Mouse (Mus musculus) brain, embryonic 14.5 days (tissue): Measurements from ENCODE around the gene Oxt. TPM values are rescaled to one million over a fixed set of nuclear protein-coding genes. Genes with fewer than 3 reads are reported as not detected.

Experiments used
- DNase-seq: peaks from one replicate; pipeline ENCODE4 v3.0.0-alpha.2; 2011; ENCODE audit warnings: low read depth
- CTCF ChIP-seq: fragments of 200-500 bp; IDR thresholded peaks from 2 replicates; pipeline ENCODE4 v1.5.1; 2012; ENCODE audit warnings: inconsistent platforms, mild to moderate bottlenecking, moderate library complexity, borderline replicate concordance; ENCODE audit not compliant: insufficient read depth, insufficient read length; ENCODE audit errors: extremely low read depth
- POLR2A ChIP-seq: fragments of 200-500 bp; IDR thresholded peaks from 2 replicates; pipeline ENCODE4 v1.6.1; 2012; ENCODE audit warnings: mild to moderate bottlenecking, inconsistent platforms, borderline replicate concordance; ENCODE audit not compliant: poor library complexity, insufficient read depth, insufficient read length, severe bottlenecking; ENCODE audit errors: extremely low read depth
- polyA plus RNA-seq: library from polyadenylated mRNA; depleted of rRNA; stranded (reverse); fragments of >200 nt; gene quantifications from 2 replicates; pipeline ENCODE4 v1.2.3, GENCODE M21; 2012

Gene Oxt
- polyA plus RNA-seq, 1 experiment, result 0.19 TPM

GRCm38 (mm10) chr2:130579791-130580190 lies 3.8 kb downstream of the Oxt start:
- no peak for DNase-seq
- TF ChIP-seq POLR2A (no peak), CTCF (no peak)

DNA sequence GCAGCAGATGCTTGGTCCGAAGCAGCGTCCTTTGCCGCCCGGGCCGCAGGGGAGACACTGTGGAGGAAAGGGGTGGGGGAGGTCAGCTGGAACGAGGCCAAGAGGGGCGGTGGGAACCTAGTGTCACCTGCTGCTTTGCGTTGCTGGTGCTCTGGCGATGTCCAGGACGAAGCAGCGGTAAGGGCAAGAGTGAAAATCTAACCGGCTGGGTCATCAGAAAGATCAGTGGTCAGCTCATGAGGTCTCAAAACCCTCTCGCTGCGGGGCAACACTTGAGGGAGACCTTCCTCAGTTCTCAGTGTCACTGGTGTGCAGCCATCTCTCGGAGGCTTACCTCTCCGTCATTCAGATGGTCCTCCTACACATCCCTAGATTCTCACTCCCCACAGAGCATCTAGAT lies 5.2 kb downstream of the Oxt start:
- DNase-seq, result no peak
- no peak for TF ChIP-seq POLR2A
- no peak for TF ChIP-seq CTCF

- no peak for DNase-seq
- TF ChIP-seq POLR2A, result no peak
- no peak for TF ChIP-seq CTCF
Measured at GRCm38 (mm10) chr2:130582552-130582951, 6.6 kb downstream of the Oxt start, which contains the start of gene Avp. Gene Avp (minus strand): TSS chr2:130582554.

- DNase-seq, result no peak
- TF ChIP-seq CTCF (no peak), POLR2A (no peak)
Measured at GRCm38 (mm10) chr2:130583902-130584560, 8.1 kb downstream of the Oxt start.

- TF ChIP-seq POLR2A (no peak), CTCF (no peak)
- DNase-seq, result no peak
Measured at GRCm38 (mm10) chr2:130586016-130586415, 10.0 kb downstream of the Oxt start.

DNA sequence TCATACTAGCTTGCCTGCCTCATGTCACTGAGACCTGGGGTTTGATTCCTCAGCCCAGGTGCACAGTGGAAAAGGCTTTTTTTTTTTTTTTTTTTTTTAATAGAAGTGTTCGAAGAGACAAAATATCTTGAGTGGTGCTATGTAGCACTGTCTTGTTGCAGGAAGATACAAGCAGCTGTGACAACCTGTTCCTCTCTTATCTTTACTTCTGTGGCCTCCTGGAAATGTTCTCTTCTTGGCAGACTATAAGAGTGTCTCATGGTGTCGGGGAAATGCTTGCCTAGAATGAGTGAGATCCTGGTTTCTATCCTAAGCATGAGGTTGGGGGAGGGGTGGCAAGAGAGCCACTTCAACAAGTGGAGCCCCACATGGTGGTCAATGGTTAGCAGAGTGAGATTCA lies 12.4 kb downstream of the Oxt start:
- no peak for DNase-seq
- TF ChIP-seq POLR2A (no peak), CTCF (no peak)

DNA sequence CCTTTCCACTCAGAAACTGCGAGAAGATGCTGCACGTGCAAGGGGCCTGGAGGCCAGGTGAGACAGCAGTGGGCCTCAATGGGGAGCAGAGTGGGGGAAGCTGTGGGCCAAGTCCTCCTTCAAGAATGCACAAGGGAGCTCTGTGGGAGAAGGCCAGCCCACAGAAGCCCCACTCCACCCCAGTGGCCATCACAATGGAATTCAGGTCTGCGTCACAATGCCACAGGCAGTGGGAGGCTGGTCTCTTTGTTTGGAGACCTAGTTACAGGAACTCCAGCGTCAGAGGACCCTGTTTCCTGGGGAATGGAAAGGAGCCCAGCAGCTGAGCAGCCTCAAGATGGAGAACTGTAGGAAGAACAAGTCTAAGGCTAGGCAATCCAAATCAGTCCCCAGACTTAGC lies 13.2 kb downstream of the Oxt start:
- TF ChIP-seq POLR2A, result no peak
- TF ChIP-seq CTCF, result no peak
- no peak for DNase-seq

DNA sequence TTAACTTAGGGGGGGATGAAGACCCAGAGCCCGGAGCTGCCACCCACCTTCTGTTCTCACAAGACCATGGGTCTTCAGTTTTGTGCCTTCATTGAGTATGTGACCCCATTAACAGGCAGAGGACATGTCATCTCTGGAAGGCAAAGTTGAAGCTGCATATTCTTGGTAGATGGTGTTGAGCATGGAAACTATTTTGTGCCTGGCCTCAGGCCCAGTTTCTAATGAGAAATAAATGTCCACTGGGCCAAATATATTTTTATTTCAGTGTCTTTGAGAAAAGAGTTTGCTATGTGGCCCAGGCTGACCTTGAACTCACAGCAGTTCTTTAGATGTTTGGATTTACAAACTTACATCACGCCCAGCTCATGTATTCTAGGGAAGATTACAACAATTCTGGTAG lies 13.8 kb downstream of the Oxt start:
- DNase-seq, result no peak
- no peak for TF ChIP-seq POLR2A
- TF ChIP-seq CTCF, result no peak

- TF ChIP-seq POLR2A (no peak), CTCF (no peak)
- DNase-seq, result no peak
Measured at GRCm38 (mm10) chr2:130591016-130591415, 15.0 kb downstream of the Oxt start.

GRCm38 (mm10) chr2:130595596-130595995 lies 19.6 kb downstream of the Oxt start:
- DNase-seq, result no peak
- no peak for TF ChIP-seq CTCF
- TF ChIP-seq POLR2A, result no peak

DNA sequence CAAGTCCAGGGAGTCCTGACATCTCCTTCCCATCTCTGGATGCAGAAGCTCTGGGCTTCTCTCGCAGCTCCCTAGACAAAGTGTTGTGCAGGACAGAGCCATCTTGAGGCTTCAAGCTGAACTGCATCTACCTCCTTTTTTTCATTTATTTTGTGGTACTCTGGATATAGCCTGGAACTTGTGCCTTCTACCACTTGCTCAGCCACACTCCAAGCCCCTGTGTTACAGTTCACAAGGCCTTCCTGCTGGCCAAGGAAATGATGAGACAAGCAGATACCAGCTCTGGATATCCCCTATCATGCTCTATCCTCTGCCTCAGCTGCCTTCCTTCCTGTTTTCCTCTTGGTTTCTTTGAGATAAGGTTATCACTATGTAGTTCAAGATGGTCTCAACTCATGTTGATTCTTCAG lies 21.6 kb downstream of the Oxt start:
- peak; percentile 63 for DNase-seq
- TF ChIP-seq CTCF, result peak; percentile 70; the same call in 1 of the 2 replicates
- no peak for TF ChIP-seq POLR2A

- no peak for DNase-seq
Measured at GRCm38 (mm10) chr2:130598399-130598798, 22.4 kb downstream of the Oxt start.

GRCm38 (mm10) chr2:130602195-130602594 lies 26.2 kb downstream of the Oxt start:
- TF ChIP-seq POLR2A (no peak), CTCF (no peak)
- no peak for DNase-seq

More at GRCm38 (mm10) chr2:130598399-130598798, 22.4 kb downstream of the Oxt start:
- TF ChIP-seq POLR2A, result no peak
- TF ChIP-seq CTCF, result no peak

- TF ChIP-seq POLR2A, result no peak
- TF ChIP-seq CTCF, result peak; percentile 51; the same call in 1 of the 2 replicates
- DNase-seq, result peak; percentile 22
Measured at GRCm38 (mm10) chr2:130613091-130613490, 37.1 kb downstream of the Oxt start.
